Mouse (Mus musculus) telencephalon, adult 2 months (tissue): ENCODE results near the gene Tbc1d9b.
"Not testable (repeated sequence)": the region's sequence is repeated elsewhere in the genome, so short reads cannot be mapped to it uniquely, and the experiment has no call there.

Experiments
- DNase-seq: peaks from one replicate; pipeline ENCODE4 v3.0.0-alpha.2; 2011; ENCODE audit warnings: low read depth, low spot score

Tbc1d9b gene

GRCm38 (mm10) chr11:50138206-50138822 lies 7.1 kb downstream of the Tbc1d9b start:
- DNase-seq = no peak

GRCm38 (mm10) chr11:50139571-50139970 lies 8.4 kb downstream of the Tbc1d9b start:
- DNase-seq = no peak

- no peak for DNase-seq
Observed at GRCm38 (mm10) chr11:50145529-50145928, 14.3 kb downstream of the Tbc1d9b start.

GRCm38 (mm10) chr11:50146121-50146520 lies 14.9 kb downstream of the Tbc1d9b start:
- DNase-seq = no peak

GRCm38 (mm10) chr11:50147267-50147957 lies 16.2 kb downstream of the Tbc1d9b start:
- no peak for DNase-seq

GRCm38 (mm10) chr11:50147958-50148476 lies 16.8 kb downstream of the Tbc1d9b start:
- DNase-seq = no peak

- no peak for DNase-seq
Observed at GRCm38 (mm10) chr11:50149200-50149599, 18.0 kb downstream of the Tbc1d9b start.

GRCm38 (mm10) chr11:50149603-50150150 lies 18.5 kb downstream of the Tbc1d9b start:
- no peak for DNase-seq

GRCm38 (mm10) chr11:50151374-50151773 lies 20.2 kb downstream of the Tbc1d9b start:
- DNase-seq = no peak

GRCm38 (mm10) chr11:50154166-50154565 lies 23.0 kb downstream of the Tbc1d9b start:
- DNase-seq = no peak

GRCm38 (mm10) chr11:50154777-50155520 lies 23.8 kb downstream of the Tbc1d9b start:
- no peak for DNase-seq

- no peak for DNase-seq
Observed at GRCm38 (mm10) chr11:50155785-50156184, 24.6 kb downstream of the Tbc1d9b start.

- DNase-seq = no peak
Observed at GRCm38 (mm10) chr11:50156725-50157258, 25.6 kb downstream of the Tbc1d9b start.

GRCm38 (mm10) chr11:50158346-50158745 lies 27.1 kb downstream of the Tbc1d9b start:
- no peak for DNase-seq

- DNase-seq = no peak
Observed at GRCm38 (mm10) chr11:50159347-50159746, 28.2 kb downstream of the Tbc1d9b start.

- DNase-seq = no peak
Observed at GRCm38 (mm10) chr11:50161578-50162304, 30.5 kb downstream of the Tbc1d9b start.

GRCm38 (mm10) chr11:50162338-50163050 lies 31.3 kb downstream of the Tbc1d9b start:
- no peak for DNase-seq

GRCm38 (mm10) chr11:50168352-50168751 lies 37.2 kb downstream of the Tbc1d9b start:
- no peak for DNase-seq

GRCm38 (mm10) chr11:50174111-50174729 lies 43.0 kb downstream of the Tbc1d9b start, which contains the start of gene Mrnip:
Gene Mrnip, plus strand, starts transcription at chr11:50174444.
- not testable (repeated sequence) for DNase-seq

- peak; percentile 98 for DNase-seq
Observed at GRCm38 (mm10) chr11:50174730-50175187, 43.6 kb downstream of the Tbc1d9b start.
